Mouse (Mus musculus) gastrocnemius, postnatal 36 days (tissue): Measurements from ENCODE around the gene Itgad. TPM values are rescaled to one million over a fixed set of nuclear protein-coding genes. Genes with fewer than 3 reads are reported as not detected.

Source experiments
- DNase-seq, 2 experiments: peaks; one replicate each; pipeline ENCODE4 v3.0.0; 2022
- intact Hi-C: fragments of 180-260 bp; cut with DNase I; formaldehyde crosslinking; loops from one replicate; pipeline ENCODE4 v1.15.1; 2025
- total RNA-seq, 2 experiments: library from RNA; stranded (reverse); gene quantifications; 2 replicates each; pipeline ENCODE4 v1.2.3; 2021

The Itgad gene
- total RNA-seq, 2 experiments from 2014 or later: not detected

GRCm38 (mm10) chr7:128271496-128271895, 117.3 kb downstream of the Itgad start:
- DNase-seq: no peak
- intact Hi-C loops: no loop called here

Other genes with a start within 250 kb of the Itgad start
- gene Kat8, start 241.9 kb upstream of the Itgad start, total RNA-seq: 10 to 100 TPM; 20.7 to 20.9 TPM
- not detected for gene Prss8, start 224.3 kb upstream of the Itgad start, total RNA-seq
- 1 to 10 TPM; 6.5 to 7.2 TPM for gene Prss36, start 207.7 kb upstream of the Itgad start, total RNA-seq
- gene Fus, start 186.9 kb upstream of the Itgad start, total RNA-seq: 10 to 100 TPM; 60.9 to 92.2 TPM
- 1 to 10 TPM; 1.2 to 1.6 TPM for gene Pycard, start 160.5 kb upstream of the Itgad start, total RNA-seq
- 100 to 1,000 TPM; 200 to 226 TPM for gene Trim72, start 150.4 kb upstream of the Itgad start, total RNA-seq
- 1 to 10 TPM; 1.6 TPM for gene Itgam, start 91.7 kb upstream of the Itgad start, total RNA-seq
- under 1 TPM in 1 of 2 experiments, not detected in 1; 0.05 TPM for gene Gm49368, start 91.7 kb upstream of the Itgad start, total RNA-seq
- gene Itgax, start 24.8 kb upstream of the Itgad start, total RNA-seq: under 1 TPM; 0.15 to 0.67 TPM
- gene Cox6a2, start 52.0 kb downstream of the Itgad start, total RNA-seq: 1,000 to 10,000 TPM; 1,297 to 1,662 TPM
- 1 to 10 TPM; 8.0 to 8.5 TPM for gene Armc5, start 83.0 kb downstream of the Itgad start, total RNA-seq
- 1 to 10 TPM; 1.4 to 1.7 TPM for gene 9130023H24Rik, start 83.7 kb downstream of the Itgad start, total RNA-seq
- 1 to 10 TPM; 5.3 to 6.1 TPM for gene Tgfb1i1, start 92.4 kb downstream of the Itgad start, total RNA-seq
- not detected for gene Slc5a2, start 111.3 kb downstream of the Itgad start, total RNA-seq
- 1 to 10 TPM; 2.5 to 2.6 TPM for gene BC017158, start 143.8 kb downstream of the Itgad start, total RNA-seq